ENCODE assay signal across 8 mouse cellular contexts in genomic region chr19:6236053-6236441, GRCm38 (mm10). TPM values are rescaled to one million over a fixed set of nuclear protein-coding genes. Genes with fewer than 3 reads are reported as not detected.
DNase-seq lines count a peak whose midpoint lies in the region; ATAC-seq lines count a peak whose summit lies in the region.

No protein-coding gene starts in this region.

- H3K4me2 ChIP-seq in heart, embryonic 13.5 days: peak overlapping the region; percentile 88
- peak overlapping the region; percentile 93 for H3K4me2 ChIP-seq in liver, embryonic 12.5 days
- peak overlapping the region; percentile 82 for H3K4me2 ChIP-seq in stomach, embryonic 15.5 days

- peaks cover 26% of the 10 kb centered on the region for H3K36me3 ChIP-seq in heart, embryonic 13.5 days
- H3K36me3 ChIP-seq in liver, embryonic 12.5 days: peaks cover 10% of the 10 kb centered on the region
- H3K36me3 ChIP-seq in stomach, embryonic 15.5 days: 0 out of 2 replicates have a peak, but pooled peaks cover 3% of the 10 kb centered on the region

- H3K9ac ChIP-seq in heart, embryonic 13.5 days: peak overlapping the region; percentile 94
- H3K9ac ChIP-seq in liver, embryonic 12.5 days: peak overlapping the region; percentile 83
- peak overlapping the region; percentile 74 for H3K9ac ChIP-seq in stomach, embryonic 15.5 days

- H3K9me3 ChIP-seq in heart, embryonic 13.5 days: no peaks in the 10 kb centered on the region
- no peaks in the 10 kb centered on the region for H3K9me3 ChIP-seq in liver, embryonic 12.5 days (replicated peaks)
- no peaks in the 10 kb centered on the region for H3K9me3 ChIP-seq in stomach, embryonic 15.5 days

- H3K27me3 ChIP-seq in heart, embryonic 13.5 days (replicated peaks): no peaks in the 10 kb centered on the region
- H3K27me3 ChIP-seq in liver, embryonic 12.5 days (replicated peaks): 0 out of 2 replicates have a peak, but pooled peaks cover 7% of the 10 kb centered on the region
- H3K27me3 ChIP-seq in stomach, embryonic 15.5 days (replicated peaks): no peaks in the 10 kb centered on the region

- H3K4me3 ChIP-seq in brown adipose tissue, adult 24 weeks (ENCODE audit: insufficient read depth, low read depth, low read length): peak overlapping the region; percentile 82
- peak overlapping the region; percentile 88 for H3K4me3 ChIP-seq in heart, embryonic 13.5 days
- peak overlapping the region; percentile 72 for H3K4me3 ChIP-seq in liver, embryonic 12.5 days
- H3K4me3 ChIP-seq in stomach, embryonic 15.5 days (replicated peaks): peak overlapping the region; percentile 80

- WGBS in heart, embryonic 13.5 days: 0% methylated on average over 9 of the region's 9 CpGs
- WGBS in liver, embryonic 12.5 days (ENCODE audit: insufficient replicate concordance): 0% methylated on average over 9 of the region's 9 CpGs
- under 1% methylated on average over 9 of the region's 9 CpGs for WGBS in stomach, embryonic 15.5 days

- H3K27ac ChIP-seq in brown adipose tissue, adult 24 weeks (replicated peaks; ENCODE audit: low read depth, low read length): peak overlapping the region; percentile 98
- peak overlapping the region; percentile 98 for H3K27ac ChIP-seq in heart, embryonic 13.5 days (replicated peaks)
- peak overlapping the region; percentile 96 for H3K27ac ChIP-seq in liver, embryonic 12.5 days
- H3K27ac ChIP-seq in stomach, embryonic 15.5 days: peak overlapping the region; percentile 99

- ATAC-seq in heart, embryonic 13.5 days (ENCODE audit: extremely low read depth, insufficient number of reproducible peaks, low FRiP score, low TSS enrichment): peak; percentile 87
- ATAC-seq in liver, embryonic 12.5 days: peak; percentile 83
- peak; percentile 87 for ATAC-seq in stomach, embryonic 15.5 days (ENCODE audit: insufficient read depth, low FRiP score, low read depth)

- no peaks in the 10 kb centered on the region; the same call in 1 of the 2 replicates for H3K4me1 ChIP-seq in brown adipose tissue, adult 24 weeks (ENCODE audit: control insufficient read depth, insufficient read depth, insufficient read length, low read length)
- peaks cover 34% of the 10 kb centered on the region for H3K4me1 ChIP-seq in heart, embryonic 13.5 days
- peaks cover 63% of the 10 kb centered on the region for H3K4me1 ChIP-seq in liver, embryonic 12.5 days
- peaks cover 17% of the 10 kb centered on the region for H3K4me1 ChIP-seq in stomach, embryonic 15.5 days

- DNase-seq in CD4-positive helper T cell, adult 2 months (ENCODE audit: low read depth, low spot score): peak; percentile 86
- DNase-seq in fat pad, adult 2 months (ENCODE audit: extremely low read depth, low read depth, low spot score): peak; percentile 76
- peak; percentile 95 for DNase-seq in kidney, postnatal 10 days
- peak; percentile 81 to 82 for DNase-seq in natural killer cell, adult 2 months (ENCODE audit: low spot score in 2 of 2)

RNA-seq across cellular contexts. Expression of gene Ppp2r5b, which starts 0.4 kb away (rescaled TPM):
- 33.0 and 41.3 TPM in 2 replicates for polyA plus RNA-seq in brown adipose tissue, adult 24 weeks (2012; ENCODE audit: insufficient read depth, insufficient read length, missing spikeins)
- 20.7 and 21.2 TPM in 2 replicates for polyA plus RNA-seq in heart, embryonic 13.5 days (2015; fragmentation: Nextera tagmentation; extraction: Ambion mirVana)
- 6.4 TPM in 2 replicates for polyA plus RNA-seq in liver, embryonic 12.5 days (2016; fragmentation: Nextera tagmentation; extraction: Ambion mirVana)
- polyA plus RNA-seq in stomach, embryonic 15.5 days (2015; fragmentation: Nextera tagmentation; extraction: Ambion mirVana): 20.5 and 23.7 TPM in 2 replicates

RNA-seq across cellular contexts. Expression of gene Atg2a, which starts 5.4 kb away (rescaled TPM):
- 9.6 and 9.9 TPM in 2 replicates for polyA plus RNA-seq in brown adipose tissue, adult 24 weeks (2012; ENCODE audit: insufficient read depth, insufficient read length, missing spikeins)
- polyA plus RNA-seq in heart, embryonic 13.5 days (2015; fragmentation: Nextera tagmentation; extraction: Ambion mirVana): 6.5 and 7.1 TPM in 2 replicates
- polyA plus RNA-seq in liver, embryonic 12.5 days (2016; fragmentation: Nextera tagmentation; extraction: Ambion mirVana): 7.1 and 8.2 TPM in 2 replicates
- 7.6 and 10.6 TPM in 2 replicates for polyA plus RNA-seq in stomach, embryonic 15.5 days (2015; fragmentation: Nextera tagmentation; extraction: Ambion mirVana)

RNA-seq across cellular contexts. Expression of gene Gpha2, which starts 9.9 kb away (rescaled TPM):
- not detected in 2 replicates for polyA plus RNA-seq in brown adipose tissue, adult 24 weeks (2012; ENCODE audit: insufficient read depth, insufficient read length, missing spikeins)
- polyA plus RNA-seq in heart, embryonic 13.5 days (2015; fragmentation: Nextera tagmentation; extraction: Ambion mirVana): 0.34 TPM in 1 of 2 replicates, not detected in the other
- polyA plus RNA-seq in liver, embryonic 12.5 days (2016; fragmentation: Nextera tagmentation; extraction: Ambion mirVana): not detected in 2 replicates
- polyA plus RNA-seq in stomach, embryonic 15.5 days (2015; fragmentation: Nextera tagmentation; extraction: Ambion mirVana): 0.62 TPM in 2 replicates

RNA-seq across cellular contexts. Expression of gene Ehd1, which starts 40.5 kb away (rescaled TPM):
- polyA plus RNA-seq in brown adipose tissue, adult 24 weeks (2012; ENCODE audit: insufficient read depth, insufficient read length, missing spikeins): 39.6 and 42.8 TPM in 2 replicates
- polyA plus RNA-seq in heart, embryonic 13.5 days (2015; fragmentation: Nextera tagmentation; extraction: Ambion mirVana): 70.0 and 72.4 TPM in 2 replicates
- 85.4 and 91.9 TPM in 2 replicates for polyA plus RNA-seq in liver, embryonic 12.5 days (2016; fragmentation: Nextera tagmentation; extraction: Ambion mirVana)
- 67.3 and 73.4 TPM in 2 replicates for polyA plus RNA-seq in stomach, embryonic 15.5 days (2015; fragmentation: Nextera tagmentation; extraction: Ambion mirVana)

RNA-seq across cellular contexts. Expression of gene Majin, which starts 51.9 kb away (rescaled TPM):
- polyA plus RNA-seq in brown adipose tissue, adult 24 weeks (2012; ENCODE audit: insufficient read depth, insufficient read length, missing spikeins): not detected in 2 replicates
- not detected in 2 replicates for polyA plus RNA-seq in heart, embryonic 13.5 days (2015; fragmentation: Nextera tagmentation; extraction: Ambion mirVana)
- polyA plus RNA-seq in liver, embryonic 12.5 days (2016; fragmentation: Nextera tagmentation; extraction: Ambion mirVana): not detected in 2 replicates
- not detected in 2 replicates for polyA plus RNA-seq in stomach, embryonic 15.5 days (2015; fragmentation: Nextera tagmentation; extraction: Ambion mirVana)

Comparison
In these comparisons a context has a peak if more than half of its experiments do, and no peak if none do; other contexts are left out.
1. Peak in every context shown above with its lines: DNase-seq, ATAC-seq, H3K4me3 ChIP-seq and H3K27ac ChIP-seq.